11 mouse cellular contexts compared by ENCODE assay signal in the genomic region with DNA sequence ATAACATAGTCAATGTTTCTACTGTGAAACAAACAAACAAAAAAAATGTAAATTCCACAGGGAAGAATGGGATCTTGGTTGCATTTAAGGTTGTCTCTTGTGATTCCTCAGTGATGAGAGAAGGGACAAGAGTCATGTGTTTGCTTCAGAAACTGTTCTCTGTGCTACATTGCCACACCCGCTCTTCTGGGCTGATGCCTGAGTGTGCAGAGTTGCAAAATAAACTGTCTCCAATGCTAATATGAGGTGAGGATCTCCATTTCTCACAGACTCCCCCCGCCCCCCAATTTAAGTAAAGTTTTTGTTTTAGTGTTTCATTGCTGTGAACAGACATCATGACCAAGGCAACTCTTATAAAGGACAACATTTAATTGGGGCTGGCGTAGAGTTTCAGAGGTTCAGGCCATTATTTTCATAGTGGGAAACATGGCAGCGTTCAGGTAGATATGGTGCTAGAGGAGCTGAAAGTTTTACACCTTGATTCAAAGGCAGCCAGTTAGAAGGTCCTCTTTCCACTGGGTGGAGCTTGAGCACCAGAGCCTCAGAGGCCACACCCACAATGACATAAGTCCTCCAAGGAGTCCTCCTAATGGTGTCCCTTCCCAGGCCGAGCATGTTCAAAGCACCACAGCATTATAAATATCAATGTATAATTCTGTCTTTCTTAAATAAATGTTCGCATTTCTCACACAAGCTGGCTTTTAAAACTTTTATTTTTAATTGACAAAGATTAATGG. TPM values are rescaled to one million over a fixed set of nuclear protein-coding genes. Genes with fewer than 3 reads are reported as not detected.
DNase-seq lines count a peak whose midpoint lies in the region; ATAC-seq and TF ChIP-seq lines count a peak whose summit lies in the region.
"Had no signal": no experiment of that assay in that cellular context is flagged by ENCODE, and none has a peak within 500 bp of the region (broad histone marks: within the 10 kb centered on the region; RNA-seq: fewer than 3 reads in every experiment).

No protein-coding gene starts in this region.

- no peaks in the 10 kb centered on the region for H3K9me3 ChIP-seq in hindbrain, postnatal 0 days (ENCODE audit: low read length)
- H3K9me3 ChIP-seq in hindbrain, embryonic 16.5 days (ENCODE audit: control insufficient read depth, low read length): no peaks in the 10 kb centered on the region
- no peaks in the 10 kb centered on the region for H3K9me3 ChIP-seq in G1E (replicated peaks)
- H3K9me3 ChIP-seq in liver, embryonic 16.5 days (replicated peaks; ENCODE audit: control insufficient read depth, low read length): no peaks in the 10 kb centered on the region
- H3K9me3 ChIP-seq: neural tube, embryonic 12.5 days had no signal

- H3K27me3 ChIP-seq in hindbrain, postnatal 0 days (ENCODE audit: insufficient read depth, low read length): no peaks in the 10 kb centered on the region
- no peaks in the 10 kb centered on the region for H3K27me3 ChIP-seq in hindbrain, embryonic 16.5 days (replicated peaks; ENCODE audit: control insufficient read depth, insufficient read depth, low read length)
- H3K27me3 ChIP-seq in G1E (ENCODE audit: insufficient read depth, low read length): no peaks in the 10 kb centered on the region
- no peaks in the 10 kb centered on the region for H3K27me3 ChIP-seq in liver, embryonic 16.5 days (ENCODE audit: control insufficient read depth, insufficient read depth, low read depth, low read length)
- H3K27me3 ChIP-seq: neural tube, embryonic 12.5 days had no signal

- no peak overlapping the region for H3K4me2 ChIP-seq in hindbrain, postnatal 0 days (ENCODE audit: low read depth, low read length)
- no peak overlapping the region for H3K4me2 ChIP-seq in hindbrain, embryonic 16.5 days (ENCODE audit: low read length)
- H3K4me2 ChIP-seq in liver, embryonic 16.5 days (ENCODE audit: low read depth, low read length): no peak overlapping the region
- H3K4me2 ChIP-seq: neural tube, embryonic 12.5 days had no signal

- peaks cover 1% of the 10 kb centered on the region for H3K4me1 ChIP-seq in hindbrain, postnatal 0 days (ENCODE audit: insufficient read depth, low read length)
- peaks cover 11% of the 10 kb centered on the region for H3K4me1 ChIP-seq in hindbrain, embryonic 16.5 days (ENCODE audit: control insufficient read depth, insufficient read depth, low read depth, low read length)
- H3K4me1 ChIP-seq in G1E (ENCODE audit: insufficient read depth, low read depth, low read length): peaks cover 28% of the 10 kb centered on the region
- H3K4me1 ChIP-seq in liver, embryonic 16.5 days (ENCODE audit: control insufficient read depth, low read depth, low read length): peaks cover 22% of the 10 kb centered on the region

- TF ChIP-seq CTCF in hindbrain, postnatal 0 days (IDR thresholded peaks at IDR 0.05; ENCODE audit: low read depth): no peak
- no peak for TF ChIP-seq CTCF in G1E (IDR thresholded peaks at IDR 0.05; ENCODE audit: low read depth, low read length)

- WGBS in hindbrain, postnatal 0 days: 82% methylated on average over 6 of the region's 6 CpGs
- WGBS in hindbrain, embryonic 16.5 days: 83% methylated on average over 6 of the region's 6 CpGs
- WGBS in liver, embryonic 16.5 days (ENCODE audit: insufficient replicate concordance): 60% methylated on average over 6 of the region's 6 CpGs

- H3K27ac ChIP-seq in hindbrain, postnatal 0 days: no peak overlapping the region
- no peak overlapping the region for H3K27ac ChIP-seq in hindbrain, embryonic 16.5 days (ENCODE audit: low read depth, low read length)
- H3K27ac ChIP-seq in liver, embryonic 16.5 days (ENCODE audit: low read length): no peak overlapping the region
- H3K27ac ChIP-seq: neural tube, embryonic 12.5 days had no signal

- H3K9ac ChIP-seq in hindbrain, postnatal 0 days (replicated peaks; ENCODE audit: low read length): no peak overlapping the region
- no peak overlapping the region for H3K9ac ChIP-seq in hindbrain, embryonic 16.5 days (ENCODE audit: low read depth, low read length)
- no peak overlapping the region for H3K9ac ChIP-seq in liver, embryonic 16.5 days (ENCODE audit: low read depth, low read length)
- H3K9ac ChIP-seq: neural tube, embryonic 12.5 days had no signal

- peak; percentile 50; the same call in 1 of the 2 replicates for ATAC-seq in hindbrain, postnatal 0 days
- no peak for ATAC-seq in hindbrain, embryonic 16.5 days
- ATAC-seq in G1E (ENCODE audit: extremely low read depth, insufficient number of reproducible peaks, low FRiP score, poor library complexity, severe bottlenecking): 0 out of 2 replicates have a peak, but pooled peaks have one; percentile 36
- peak; percentile 94 for ATAC-seq in erythroblast, adult 5-6 weeks (replicated peaks; ENCODE audit: low FRiP score, poor library complexity, severe bottlenecking)
- peak; percentile 74 for ATAC-seq in liver, embryonic 16.5 days (ENCODE audit: low read depth)
- ATAC-seq in monocyte, adult 5-6 weeks (replicated peaks; ENCODE audit: insufficient number of reproducible peaks, low FRiP score, low TSS enrichment, poor library complexity, severe bottlenecking): no peak
- ATAC-seq: inflammation-experienced regulatory T-cells, adult 6 months had no signal

- intact Hi-C loops in left cerebral cortex, postnatal 4 days (cut with DNase I): no loop called here

- DNase-seq in hindbrain, postnatal 0 days (ENCODE audit: low spot score): no peak
- no peak for DNase-seq in G1E (ENCODE audit: low spot score)
- no peak for DNase-seq in ovary, postnatal 36 days (ENCODE audit: low spot score)
- no peak for DNase-seq in left cerebral cortex, postnatal 4 days

- no peak overlapping the region for H3K4me3 ChIP-seq in hindbrain, postnatal 0 days (ENCODE audit: low read length)
- no peak overlapping the region for H3K4me3 ChIP-seq in hindbrain, embryonic 16.5 days (ENCODE audit: low read length)
- no peak overlapping the region for H3K4me3 ChIP-seq in G1E (ENCODE audit: low read depth, low read length)
- H3K4me3 ChIP-seq in liver, embryonic 16.5 days (ENCODE audit: low read depth, low read length): no peak overlapping the region
- H3K4me3 ChIP-seq: erythroblast, embryonic 14.5 days; neural tube, embryonic 12.5 days had no signal

- H3K36me3 ChIP-seq in hindbrain, postnatal 0 days (ENCODE audit: insufficient read depth, low read length): peaks cover 8% of the 10 kb centered on the region; the same call in 1 of the 2 replicates
- H3K36me3 ChIP-seq in hindbrain, embryonic 16.5 days (ENCODE audit: control insufficient read depth, insufficient read depth, low read length): peaks cover 14% of the 10 kb centered on the region
- peaks cover 22% of the 10 kb centered on the region for H3K36me3 ChIP-seq in G1E (replicated peaks)
- H3K36me3 ChIP-seq in liver, embryonic 16.5 days (ENCODE audit: control insufficient read depth, insufficient read depth): peaks cover 17% of the 10 kb centered on the region

RNA-seq across cellular contexts. Expression of gene Rps12, which starts 6.4 kb away (rescaled TPM):
- 2,422 and 2,499 TPM in 2 replicates for total RNA-seq in hindbrain, postnatal 0 days (2014; rRNA removed)
- 130 and 135 TPM in 2 replicates for polyA plus RNA-seq in hindbrain, postnatal 0 days (2015; fragmentation: Nextera tagmentation; extraction: Ambion mirVana)
- polyA plus RNA-seq in hindbrain, embryonic 16.5 days (2015; fragmentation: Nextera tagmentation; extraction: Ambion mirVana): 82.7 and 89.6 TPM in 2 replicates
- total RNA-seq in G1E (2014; fragmentation: Nextera tagmentation) (1,930 and 2,036 TPM in 2 replicates), G1E (2017) (1,882 and 2,182 TPM in 2 replicates)
- polyA plus RNA-seq in G1E (2012): 1,152 and 1,558 TPM in 2 replicates
- 1,063 and 1,343 TPM in 2 replicates for total RNA-seq in erythroblast, adult 5-6 weeks (2015; ENCODE audit: low replicate concordance)
- 294 and 583 TPM in 2 replicates for total RNA-seq in erythroblast, adult 5-6 weeks (2017; ENCODE audit: low replicate concordance)
- polyA plus RNA-seq in liver, embryonic 16.5 days (2015; fragmentation: Nextera tagmentation; extraction: Ambion mirVana): 102 and 122 TPM in 2 replicates
- total RNA-seq in monocyte, adult 5-6 weeks (2017): 937 to 1,684 TPM (median 1,621 TPM) in 3 replicates
- 100 to 1,000 TPM; 369 TPM for total RNA-seq in left cerebral cortex, postnatal 4 days (2021)

RNA-seq across cellular contexts. Expression of gene Slc18b1, which starts 16.1 kb away (rescaled TPM):
- total RNA-seq in hindbrain, postnatal 0 days (2014; rRNA removed): 15.3 and 21.7 TPM in 2 replicates
- 13.5 and 17.4 TPM in 2 replicates for polyA plus RNA-seq in hindbrain, postnatal 0 days (2015; fragmentation: Nextera tagmentation; extraction: Ambion mirVana)
- polyA plus RNA-seq in hindbrain, embryonic 16.5 days (2015; fragmentation: Nextera tagmentation; extraction: Ambion mirVana): 18.9 and 20.2 TPM in 2 replicates
- total RNA-seq in G1E (2014; fragmentation: Nextera tagmentation) (not detected in 2 replicates), G1E (2017) (not detected in 2 replicates)
- polyA plus RNA-seq in G1E (2012): not detected in 2 replicates
- not detected in 2 replicates for total RNA-seq in erythroblast, adult 5-6 weeks (2015; ENCODE audit: low replicate concordance)
- not detected in 2 replicates for total RNA-seq in erythroblast, adult 5-6 weeks (2017; ENCODE audit: low replicate concordance)
- polyA plus RNA-seq in liver, embryonic 16.5 days (2015; fragmentation: Nextera tagmentation; extraction: Ambion mirVana): 1.7 and 1.9 TPM in 2 replicates
- total RNA-seq in monocyte, adult 5-6 weeks (2017): not detected in 3 replicates
- total RNA-seq in left cerebral cortex, postnatal 4 days (2021): 10 to 100 TPM; 23.4 to 26.9 TPM
- polyA plus RNA-seq: inflammation-experienced regulatory T-cells, adult 6 months had no signal

Comparison
In these comparisons a context has a peak if more than half of its experiments do, and no peak if none do; other contexts are left out.
1. ATAC-seq: peak in hindbrain, postnatal 0 days (single experiment), G1E (single experiment), erythroblast, adult 5-6 weeks (single experiment) and liver, embryonic 16.5 days (single experiment); none in hindbrain, embryonic 16.5 days (single experiment) and monocyte, adult 5-6 weeks (single experiment).
2. RNA of gene Slc18b1, which starts 16.1 kb away (total RNA-seq): 23.4 to 26.9 TPM in left cerebral cortex, postnatal 4 days and 15.3 to 21.7 TPM in hindbrain, postnatal 0 days; not detected in G1E, not detected in erythroblast, adult 5-6 weeks and not detected in monocyte, adult 5-6 weeks; every median in the first group is over 10 times any median in the second.